Mouse (Mus musculus): ENCODE measurements at regions not wholly inside any gene's neighbourhood (a gene's known extent, or its start where the extent isn't known, plus 50 kb on each side); places are given as distances from the start of the nearest gene placed in this dataset.

GRCm38 (mm10) chr2:43005686-43006085, 352.3 kb upstream of the Lrp1b start:
- H3K4me3 ChIP-seq (ENCODE audit: low read depth, low read length): no peak overlapping the region
- H3K27ac ChIP-seq (ENCODE audit: low read depth, low read length): no peak overlapping the region
- H3K9me3 ChIP-seq (ENCODE audit: control insufficient read depth, low read length): no peaks in the 10 kb centered on the region
- DNase-seq (ENCODE audit: low spot score): peak; percentile 7
- no peaks in the 10 kb centered on the region for H3K27me3 ChIP-seq (ENCODE audit: control insufficient read depth, insufficient read depth, low read length)
- WGBS: 27% methylated on average over 4 of the region's 4 CpGs
- no peak overlapping the region for H3K4me2 ChIP-seq (replicated peaks; ENCODE audit: low read depth, low read length)
- H3K4me1 ChIP-seq (replicated peaks; ENCODE audit: control insufficient read depth, insufficient read depth, low read length): no peaks in the 10 kb centered on the region
- no peaks in the 10 kb centered on the region for H3K36me3 ChIP-seq (ENCODE audit: control insufficient read depth, insufficient read depth, low read length)
- no peak overlapping the region for H3K9ac ChIP-seq (ENCODE audit: low read depth, low read length)
- ATAC-seq (ENCODE audit: low FRiP score): no peak

GRCm38 (mm10) chr2:42991046-42991445, 337.6 kb upstream of the Lrp1b start:
- Histone ChIP-seq H3K27ac (ENCODE audit: low read depth, low read length) (no peak overlapping the region), H3K9me3 (ENCODE audit: control insufficient read depth, low read length) (no peaks in the 10 kb centered on the region), H3K27me3 (ENCODE audit: control insufficient read depth, insufficient read depth, low read length) (no peaks in the 10 kb centered on the region), H3K4me2 (replicated peaks; ENCODE audit: low read depth, low read length) (no peak overlapping the region), H3K4me3 (ENCODE audit: low read depth, low read length) (no peak overlapping the region), H3K4me1 (replicated peaks; ENCODE audit: control insufficient read depth, insufficient read depth, low read length) (no peaks in the 10 kb centered on the region), H3K9ac (ENCODE audit: low read depth, low read length) (no peak overlapping the region), H3K36me3 (ENCODE audit: control insufficient read depth, insufficient read depth, low read length) (no peaks in the 10 kb centered on the region)
- WGBS: 79% methylated on average over 1 of the region's 1 CpGs
- ATAC-seq (ENCODE audit: low FRiP score) (no peak), DNase-seq (ENCODE audit: low spot score) (no peak)

GRCm38 (mm10) chr2:42968741-42969140, 315.3 kb upstream of the Lrp1b start:
- Histone ChIP-seq H3K4me1 (replicated peaks; ENCODE audit: control insufficient read depth, insufficient read depth, low read length) (no peaks in the 10 kb centered on the region), H3K4me3 (ENCODE audit: low read depth, low read length) (no peak overlapping the region), H3K9ac (ENCODE audit: low read depth, low read length) (no peak overlapping the region), H3K27ac (ENCODE audit: low read depth, low read length) (no peak overlapping the region), H3K36me3 (ENCODE audit: control insufficient read depth, insufficient read depth, low read length) (no peaks in the 10 kb centered on the region), H3K9me3 (ENCODE audit: control insufficient read depth, low read length) (no peaks in the 10 kb centered on the region), H3K27me3 (ENCODE audit: control insufficient read depth, insufficient read depth, low read length) (no peaks in the 10 kb centered on the region), H3K4me2 (replicated peaks; ENCODE audit: low read depth, low read length) (no peak overlapping the region)
- 80% methylated on average over 2 of the region's 2 CpGs for WGBS
- DNase-seq (ENCODE audit: low spot score) (no peak), ATAC-seq (ENCODE audit: low FRiP score) (0 out of 2 replicates have a peak, but pooled peaks have one; percentile 43)

Measured in hindbrain, embryonic 11.5 days (tissue).